Mouse (Mus musculus) intestine, postnatal 0 days (tissue): Measurements from ENCODE around the gene Pigf. TPM values are rescaled to one million over a fixed set of nuclear protein-coding genes. Genes with fewer than 3 reads are reported as not detected.
"Not testable (repeated sequence)": the region's sequence is repeated elsewhere in the genome, so short reads cannot be mapped to it uniquely, and the experiment has no call there.

Experiments
- ATAC-seq: fragments of 200-750 bp; cut with Nextera tagmentation; 2 replicates; pipeline ENCODE4 v1.8.0; 2017; ENCODE audit warnings: mild to moderate bottlenecking, moderate TSS enrichment, moderate library complexity
- H3K27ac ChIP-seq: fragments of 300-500 bp; sonication (generic); 2 replicates; pipeline ENCODE4 v1.5.1; 2014; ENCODE audit warnings: mild to moderate bottlenecking, low read depth, low read length, moderate library complexity
- H3K27me3 ChIP-seq: fragments of 300-500 bp; sonication (generic); replicated peaks from 2 replicates; pipeline ENCODE4 v1.6.1; 2014; ENCODE audit warnings: low read length, mixed read lengths; ENCODE audit not compliant: control insufficient read depth, insufficient read depth
- H3K36me3 ChIP-seq: fragments of 300-500 bp; sonication (generic); 2 replicates; pipeline ENCODE4 v1.6.1; 2014; ENCODE audit warnings: mild to moderate bottlenecking, moderate library complexity; ENCODE audit not compliant: control insufficient read depth, insufficient read depth
- H3K4me1 ChIP-seq: fragments of 300-500 bp; sonication (generic); replicated peaks from 2 replicates; pipeline ENCODE4 v1.6.1; 2014; ENCODE audit warnings: antibody characterized with exemption, low read length, mixed read lengths; ENCODE audit not compliant: control insufficient read depth, insufficient read depth
- H3K4me2 ChIP-seq: fragments of 300-500 bp; sonication (generic); replicated peaks from 2 replicates; pipeline ENCODE4 v1.6.1; 2014; ENCODE audit warnings: low read depth, mild to moderate bottlenecking, moderate library complexity
- H3K4me3 ChIP-seq: fragments of 300-500 bp; sonication (generic); 2 replicates; pipeline ENCODE4 v1.5.1; 2014; ENCODE audit warnings: low read depth, low read length
- H3K9ac ChIP-seq: fragments of 300-500 bp; sonication (generic); 2 replicates; pipeline ENCODE4 v1.6.1; 2014; ENCODE audit warnings: mild to moderate bottlenecking, low read depth, low read length
- H3K9me3 ChIP-seq: fragments of 300-500 bp; sonication (generic); 2 replicates; pipeline ENCODE4 v1.6.1; 2016; ENCODE audit warnings: mixed run types; ENCODE audit not compliant: control insufficient read depth
- CTCF ChIP-seq: sonication (generic); IDR thresholded peaks from 2 replicates; pipeline ENCODE4 v1.5.1; 2016; ENCODE audit warnings: low read depth, mild to moderate bottlenecking, control low read depth, antibody characterized with exemption, moderate library complexity
- WGBS: fragments of 180-500 bp; shearing (Covaris S2); extraction: QIAGEN DNeasy Blood & Tissue Kit; methylation state at CpG from one replicate; pipeline ENCODE4 v1.1.7; 2014; 5-methylcytosine and 5-hydroxymethylcytosine counted together
- polyA plus RNA-seq: library from polyadenylated mRNA; unstranded; fragments of >200 nt; fragmentation: Nextera tagmentation; extraction: Ambion mirVana; gene quantifications from 2 replicates; pipeline ENCODE4 v1.2.1, GENCODE M21; 2015

Gene Pigf
- 42.6 and 43.8 TPM in 2 replicates for polyA plus RNA-seq

DNA sequence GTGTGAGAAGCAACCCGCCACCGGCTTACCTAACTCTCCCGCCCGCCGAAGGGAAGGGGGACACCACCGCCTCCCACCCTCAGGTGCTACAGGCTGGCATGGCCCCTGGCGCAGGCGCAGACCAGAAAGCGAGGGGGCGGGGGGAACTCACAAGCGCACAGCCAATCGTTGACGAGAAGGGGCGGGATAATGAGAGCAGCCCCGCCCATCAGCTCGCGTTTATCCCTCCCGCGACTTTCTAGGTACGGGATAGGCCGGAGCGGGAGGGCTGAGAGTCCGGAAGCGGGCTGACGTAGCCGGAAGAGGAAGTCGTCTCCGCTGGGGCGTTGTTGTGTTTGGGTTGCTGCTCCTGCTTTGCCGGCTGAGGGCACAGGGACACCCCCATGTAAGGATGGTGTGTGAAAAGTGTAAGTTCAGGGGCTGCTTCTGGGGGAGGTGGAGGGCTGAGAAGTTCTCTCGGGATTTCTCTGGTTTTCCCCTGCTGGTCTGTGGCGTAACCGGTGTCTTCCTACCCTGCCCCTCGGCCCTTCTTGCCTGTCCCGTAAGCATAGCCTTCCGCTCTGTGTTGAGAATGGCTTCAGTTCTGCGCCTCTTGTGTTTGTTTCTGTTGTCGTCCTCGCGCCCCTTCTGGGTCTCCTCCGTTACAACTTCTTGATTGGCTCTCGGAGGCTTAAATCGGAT, at the start of gene Pigf, which contains the start of gene Cript:
Gene Pigf, minus strand, starts transcription at position 138 of the 681 bp plus-strand sequence.
Gene Cript, plus strand, starts transcription at position 282 of the 681 bp plus-strand sequence.
- under 1% methylated on average over 43 of the region's 43 CpGs for WGBS
- ATAC-seq = peak; percentile 100
- H3K4me1 ChIP-seq = no peaks in the 10 kb centered on the region
- no peaks in the 10 kb centered on the region for H3K27me3 ChIP-seq
- peak within 1 kb of the TSS; percentile 68 for H3K27ac ChIP-seq
- peak within 1 kb of the TSS; percentile 82 for H3K9ac ChIP-seq
- peak; percentile 24 for TF ChIP-seq CTCF
- peaks cover 3% of the 10 kb centered on the region; the same call in 1 of the 2 replicates for H3K36me3 ChIP-seq
- peak within 1 kb of the TSS; percentile 94 for H3K4me2 ChIP-seq
- H3K4me3 ChIP-seq = peak within 1 kb of the TSS; percentile 96
- no peaks in the 10 kb centered on the region for H3K9me3 ChIP-seq

DNA sequence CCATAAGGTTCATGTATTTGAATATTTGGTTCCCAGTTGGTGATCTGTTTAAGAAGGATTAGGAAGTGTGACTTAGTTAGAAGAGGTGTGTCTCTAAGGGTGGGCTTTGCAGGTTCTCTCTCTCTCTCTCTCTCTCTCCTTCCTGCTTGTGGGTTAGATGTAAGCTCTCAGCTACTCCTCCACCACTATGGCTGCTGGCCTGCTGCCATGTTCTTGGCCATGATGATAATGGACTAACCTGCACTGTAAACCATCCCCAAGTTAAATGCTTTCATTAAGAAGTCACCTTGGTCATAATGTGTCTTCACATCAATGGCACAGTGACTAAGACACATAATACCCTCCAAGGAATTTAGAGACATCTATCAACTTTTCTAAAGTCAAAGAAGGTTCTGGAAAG, 48.3 kb upstream of the Pigf start:
- Histone ChIP-seq H3K27me3 (no peaks in the 10 kb centered on the region), H3K9ac (no peak overlapping the region), H3K36me3 (no peaks in the 10 kb centered on the region), H3K4me3 (no peak overlapping the region), H3K4me1 (no peaks in the 10 kb centered on the region), H3K9me3 (no peaks in the 10 kb centered on the region), H3K4me2 (no peak overlapping the region), H3K27ac (no peak overlapping the region)
- no peak for ATAC-seq
- TF ChIP-seq CTCF = no peak

DNA sequence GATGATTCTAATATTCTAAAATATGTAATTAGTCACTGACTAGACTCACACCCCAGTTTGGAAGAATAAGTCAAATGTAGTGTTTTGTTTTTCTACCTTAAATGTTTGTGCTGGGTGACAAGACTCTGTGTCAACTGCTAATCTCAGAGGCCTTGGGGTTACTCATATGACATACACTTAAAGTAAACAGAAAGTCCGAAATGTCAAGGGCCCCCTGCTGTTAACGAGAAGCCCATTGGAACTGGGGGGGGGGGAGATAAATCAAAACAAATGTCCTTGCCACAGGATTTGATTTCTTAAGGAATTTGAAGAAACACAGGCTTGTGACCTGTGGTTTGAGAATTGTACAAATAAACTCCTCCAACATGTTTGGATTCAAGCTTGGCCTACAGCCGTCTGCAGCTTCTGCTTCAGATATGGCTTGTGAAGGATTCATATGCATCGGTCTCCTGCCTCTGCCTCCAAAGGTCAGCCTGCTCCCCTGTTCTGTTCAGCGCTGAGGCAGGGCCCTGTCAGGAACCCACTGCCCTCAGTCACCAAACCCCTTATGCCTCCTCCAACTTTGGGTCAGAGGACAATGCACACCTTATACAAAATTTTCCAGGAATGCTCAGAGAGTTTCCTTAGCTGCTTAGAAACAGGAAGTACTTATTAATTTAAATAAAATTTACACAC, 47.7 kb upstream of the Pigf start:
- H3K4me1 ChIP-seq = no peaks in the 10 kb centered on the region
- WGBS = 42% methylated on average over 5 of the region's 5 CpGs
- no peak overlapping the region for H3K9ac ChIP-seq
- H3K4me3 ChIP-seq = no peak overlapping the region
- no peaks in the 10 kb centered on the region for H3K9me3 ChIP-seq
- TF ChIP-seq CTCF = no peak
- no peak overlapping the region for H3K27ac ChIP-seq
- no peak overlapping the region for H3K4me2 ChIP-seq
- no peak for ATAC-seq
- H3K36me3 ChIP-seq = no peaks in the 10 kb centered on the region
- no peaks in the 10 kb centered on the region for H3K27me3 ChIP-seq

DNA sequence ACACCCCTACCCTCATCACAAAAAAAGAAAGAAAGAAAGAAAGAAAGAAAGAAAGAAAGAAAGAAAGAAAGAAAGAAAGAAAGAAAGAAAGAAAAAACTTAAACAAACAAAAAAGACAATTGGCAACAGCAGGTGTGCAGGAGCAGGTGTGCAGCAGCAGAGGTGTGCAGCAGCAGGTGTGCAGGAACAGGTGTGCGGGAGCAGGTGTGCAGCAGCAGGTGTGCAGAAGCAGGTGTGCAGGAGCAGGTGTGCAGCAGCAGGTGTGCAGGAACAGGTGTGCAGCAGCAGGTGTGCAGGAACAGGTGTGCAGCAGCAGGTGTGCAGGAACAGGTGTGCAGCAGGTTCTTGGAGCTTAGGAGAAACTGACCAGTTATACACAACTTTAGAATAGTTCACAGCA, 47.0 kb upstream of the Pigf start:
- not testable (repeated sequence) for H3K27ac ChIP-seq, H3K4me2 ChIP-seq, H3K4me3 ChIP-seq, H3K4me1 ChIP-seq, H3K9me3 ChIP-seq, H3K36me3 ChIP-seq, H3K27me3 ChIP-seq, ATAC-seq, H3K9ac ChIP-seq
- 93% methylated on average over 1 of the region's 1 CpGs for WGBS

DNA sequence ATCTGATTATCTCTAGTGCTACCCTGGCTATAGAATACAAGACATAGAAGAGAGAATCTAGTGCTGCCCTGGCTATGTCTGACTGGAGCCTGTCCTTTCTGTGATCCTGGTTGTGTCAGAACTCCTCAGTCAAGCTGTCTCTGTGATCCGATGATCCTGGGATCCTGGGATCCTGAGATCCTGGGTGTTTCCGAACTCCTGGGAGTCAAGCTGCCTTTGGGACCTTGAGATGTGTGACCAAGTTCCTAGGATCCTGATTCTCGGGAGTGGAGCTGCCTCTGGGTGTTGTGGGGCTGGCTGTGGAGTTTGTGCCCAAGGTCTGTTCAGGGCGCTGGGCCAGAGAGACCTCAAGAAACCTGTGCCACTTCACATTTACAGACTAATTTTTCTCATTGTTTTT, 43.8 kb upstream of the Pigf start:
- no peak overlapping the region for H3K4me2 ChIP-seq
- H3K4me1 ChIP-seq = no peaks in the 10 kb centered on the region
- no peaks in the 10 kb centered on the region for H3K36me3 ChIP-seq
- no peak overlapping the region for H3K9ac ChIP-seq
- no peak for TF ChIP-seq CTCF
- WGBS = 94% methylated on average over 4 of the region's 4 CpGs
- H3K4me3 ChIP-seq = no peak overlapping the region
- H3K27ac ChIP-seq = no peak overlapping the region
- H3K27me3 ChIP-seq = no peaks in the 10 kb centered on the region
- H3K9me3 ChIP-seq = no peaks in the 10 kb centered on the region
- no peak for ATAC-seq

DNA sequence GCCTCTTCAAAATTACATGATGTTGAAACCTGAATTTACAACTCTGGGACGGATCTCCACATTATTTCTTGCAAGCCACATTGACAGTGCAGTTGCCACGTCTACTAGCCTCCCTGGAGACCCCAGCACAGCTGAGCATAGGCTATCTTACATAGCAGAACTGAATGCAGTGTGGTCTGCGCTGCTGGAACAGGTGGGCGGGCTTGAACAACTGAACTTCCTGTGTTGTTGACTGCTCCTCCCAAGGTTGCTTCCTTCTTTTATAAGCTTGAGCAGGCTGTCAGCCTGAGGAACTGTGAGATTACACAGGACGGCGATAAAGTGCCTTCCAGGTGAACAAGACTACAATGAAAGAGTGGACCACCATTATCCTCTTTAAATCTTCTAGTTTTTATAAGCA, 38.8 kb upstream of the Pigf start:
- no peak for TF ChIP-seq CTCF
- no peaks in the 10 kb centered on the region for H3K27me3 ChIP-seq
- no peak overlapping the region for H3K9ac ChIP-seq
- no peaks in the 10 kb centered on the region for H3K9me3 ChIP-seq
- 69% methylated on average over 6 of the region's 6 CpGs for WGBS
- no peak overlapping the region for H3K4me2 ChIP-seq
- H3K4me1 ChIP-seq = no peaks in the 10 kb centered on the region
- ATAC-seq = no peak
- no peaks in the 10 kb centered on the region for H3K36me3 ChIP-seq
- H3K27ac ChIP-seq = no peak overlapping the region
- no peak overlapping the region for H3K4me3 ChIP-seq
